Mouse (Mus musculus): ENCODE results near the gene Pth2r.

Pth2r gene

GRCm38 (mm10) chr1:65281756-65282155 is at the start of gene Pth2r:
Gene Pth2r (plus strand): TSS chr1:65282056.
- DNase-seq (ENCODE audit: low spot score in 2 of 2) = no peak

- DNase-seq (ENCODE audit: low spot score in 2 of 2) = no peak
These were observed 44.1 kb upstream of the Pth2r start for GRCm38 (mm10) chr1:65237712-65238111.

- no peak for DNase-seq (ENCODE audit: low spot score in 2 of 2)
These were observed 36.2 kb upstream of the Pth2r start for GRCm38 (mm10) chr1:65245637-65246036.

- no peak for DNase-seq (ENCODE audit: low spot score in 2 of 2)
These were observed 1.4 kb upstream of the Pth2r start for GRCm38 (mm10) chr1:65280461-65280860.

- DNase-seq (ENCODE audit: low spot score in 2 of 2) = peak in 1 of 2 experiments; percentile 12
These were observed 910 bp downstream of the Pth2r start for GRCm38 (mm10) chr1:65282766-65283165.

GRCm38 (mm10) chr1:65308476-65308875 is 26.6 kb downstream of the Pth2r start:
- DNase-seq (ENCODE audit: low spot score in 2 of 2) = no peak

GRCm38 (mm10) chr1:65311214-65311933 is 29.5 kb downstream of the Pth2r start:
- DNase-seq (ENCODE audit: low spot score in 2 of 2) = no peak

GRCm38 (mm10) chr1:65312118-65312517 is 30.3 kb downstream of the Pth2r start:
- no peak for DNase-seq (ENCODE audit: low spot score in 2 of 2)

- DNase-seq (ENCODE audit: low spot score in 2 of 2) = no peak
These were observed 31.0 kb downstream of the Pth2r start for GRCm38 (mm10) chr1:65312896-65313295.

- no peak for DNase-seq (ENCODE audit: low spot score in 2 of 2)
These were observed 32.5 kb downstream of the Pth2r start for GRCm38 (mm10) chr1:65314054-65315021.

- no peak for DNase-seq (ENCODE audit: low spot score in 2 of 2)
These were observed 33.2 kb downstream of the Pth2r start for GRCm38 (mm10) chr1:65315022-65315407.

GRCm38 (mm10) chr1:65334026-65334425 is 52.2 kb downstream of the Pth2r start:
- DNase-seq (ENCODE audit: low spot score in 2 of 2) = no peak

GRCm38 (mm10) chr1:65337768-65338167 is 55.9 kb downstream of the Pth2r start:
- no peak for DNase-seq (ENCODE audit: low spot score in 2 of 2)

- no peak for DNase-seq (ENCODE audit: low spot score in 2 of 2)
These were observed 58.4 kb downstream of the Pth2r start for GRCm38 (mm10) chr1:65340240-65340639.

- DNase-seq (ENCODE audit: low spot score in 2 of 2) = no peak
These were observed 71.1 kb downstream of the Pth2r start for GRCm38 (mm10) chr1:65352979-65353378.

- DNase-seq (ENCODE audit: low spot score in 2 of 2) = no peak
These were observed 72.3 kb downstream of the Pth2r start for GRCm38 (mm10) chr1:65354153-65354552.

GRCm38 (mm10) chr1:65388328-65388727 is 106.5 kb downstream of the Pth2r start:
- DNase-seq (ENCODE audit: low spot score in 2 of 2) = peak in 1 of 2 experiments; percentile 2

GRCm38 (mm10) chr1:65389621-65390020 is 107.8 kb downstream of the Pth2r start:
- no peak for DNase-seq (ENCODE audit: low spot score in 2 of 2)

GRCm38 (mm10) chr1:65407441-65407840 is 125.6 kb downstream of the Pth2r start:
- no peak for DNase-seq (ENCODE audit: low spot score in 2 of 2)

GRCm38 (mm10) chr1:65420909-65421308 is 139.1 kb downstream of the Pth2r start:
- no peak for DNase-seq (ENCODE audit: low spot score in 2 of 2)

GRCm38 (mm10) chr1:65422501-65423010 is 140.7 kb downstream of the Pth2r start:
- no peak for DNase-seq (ENCODE audit: low spot score in 2 of 2)

Data from urinary bladder, adult 18-20 months (tissue).